Mouse (Mus musculus) left cerebral cortex, adult 18-20 months (tissue): ENCODE data around the gene Spata13. TPM values are rescaled to one million over a fixed set of nuclear protein-coding genes. Genes with fewer than 3 reads are reported as not detected.
A peak's percentile ranks its signal among the peaks of the same experiment; 100 is the strongest.

ENCODE experiments used
- DNase-seq, 2 experiments: peaks; one replicate each; pipeline ENCODE4 v3.0.0; 2021 to 2022; ENCODE audit warnings: low spot score in 2 of 2, mixed read lengths in 1 of 2
- total RNA-seq, 2 experiments: library from RNA; stranded (reverse); gene quantifications; 2 replicates each; pipeline ENCODE4 v1.2.3; 2021

The Spata13 gene
- total RNA-seq, 2 experiments from 2014 or later = 17.3 to 18.2 TPM

DNA sequence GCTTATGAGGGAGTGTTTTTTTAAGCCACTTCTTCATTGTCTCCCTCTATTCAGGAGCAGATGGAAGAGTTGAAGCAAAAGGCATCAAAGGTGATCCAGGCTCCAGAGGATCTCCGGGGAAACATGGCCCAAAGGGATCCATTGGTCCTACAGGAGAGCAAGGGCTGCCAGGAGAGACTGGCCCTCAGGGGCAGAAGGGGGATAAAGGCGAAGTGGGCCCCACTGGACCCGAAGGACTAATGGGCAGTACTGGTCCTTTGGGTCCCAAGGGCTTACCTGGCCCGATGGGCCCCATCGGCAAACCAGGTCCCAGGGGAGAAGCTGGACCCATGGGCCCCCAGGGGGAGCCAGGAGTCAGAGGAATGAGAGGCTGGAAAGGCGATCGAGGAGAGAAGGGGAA, 145.4 kb downstream of the Spata13 start:
- no peak for DNase-seq

DNA sequence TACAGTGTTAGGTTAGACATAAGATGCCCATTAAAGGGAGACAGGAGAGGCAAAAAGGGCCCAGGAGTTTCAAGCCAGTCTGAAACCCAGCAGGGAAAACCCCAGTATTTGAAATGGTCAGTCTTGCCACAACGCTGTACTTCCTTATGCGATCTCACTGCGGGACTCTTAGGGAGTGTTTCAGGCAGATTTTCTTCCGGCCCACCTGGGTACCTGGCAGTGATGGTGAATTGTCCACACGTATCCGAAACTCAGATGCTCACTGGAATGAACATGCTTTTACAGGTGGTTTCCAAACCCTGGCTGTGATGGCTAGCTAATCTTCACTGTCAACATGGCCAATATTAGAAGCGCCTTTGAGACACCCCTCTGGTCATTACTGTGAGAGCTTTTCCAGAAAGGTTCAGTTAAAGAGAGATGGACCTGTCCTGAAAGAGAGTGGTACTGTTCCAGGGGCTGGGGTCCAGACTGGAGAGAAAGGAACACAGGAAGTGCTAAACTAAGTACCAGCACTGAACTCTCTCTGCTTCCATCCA, 148.4 kb downstream of the Spata13 start:
- no peak for DNase-seq

DNA sequence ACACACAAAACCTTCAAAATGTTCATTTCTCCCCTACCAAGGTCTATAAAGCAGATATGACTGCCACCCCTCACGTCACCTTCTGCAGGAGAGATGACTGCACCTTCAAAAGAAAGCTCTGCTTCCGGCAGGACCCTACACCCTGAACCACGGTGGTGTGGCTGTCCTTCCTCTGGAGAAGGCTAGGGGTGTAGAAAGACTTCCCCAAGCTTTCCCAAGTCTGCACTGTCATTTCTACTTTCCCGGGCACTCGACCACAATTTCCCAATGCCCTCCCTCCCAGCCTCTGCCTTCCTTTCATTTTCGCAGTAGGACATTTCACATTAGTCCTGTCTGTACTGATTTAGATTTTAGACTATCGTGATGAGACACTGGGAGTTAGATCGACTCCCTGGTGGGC, 149.4 kb downstream of the Spata13 start:
- no peak for DNase-seq

DNA sequence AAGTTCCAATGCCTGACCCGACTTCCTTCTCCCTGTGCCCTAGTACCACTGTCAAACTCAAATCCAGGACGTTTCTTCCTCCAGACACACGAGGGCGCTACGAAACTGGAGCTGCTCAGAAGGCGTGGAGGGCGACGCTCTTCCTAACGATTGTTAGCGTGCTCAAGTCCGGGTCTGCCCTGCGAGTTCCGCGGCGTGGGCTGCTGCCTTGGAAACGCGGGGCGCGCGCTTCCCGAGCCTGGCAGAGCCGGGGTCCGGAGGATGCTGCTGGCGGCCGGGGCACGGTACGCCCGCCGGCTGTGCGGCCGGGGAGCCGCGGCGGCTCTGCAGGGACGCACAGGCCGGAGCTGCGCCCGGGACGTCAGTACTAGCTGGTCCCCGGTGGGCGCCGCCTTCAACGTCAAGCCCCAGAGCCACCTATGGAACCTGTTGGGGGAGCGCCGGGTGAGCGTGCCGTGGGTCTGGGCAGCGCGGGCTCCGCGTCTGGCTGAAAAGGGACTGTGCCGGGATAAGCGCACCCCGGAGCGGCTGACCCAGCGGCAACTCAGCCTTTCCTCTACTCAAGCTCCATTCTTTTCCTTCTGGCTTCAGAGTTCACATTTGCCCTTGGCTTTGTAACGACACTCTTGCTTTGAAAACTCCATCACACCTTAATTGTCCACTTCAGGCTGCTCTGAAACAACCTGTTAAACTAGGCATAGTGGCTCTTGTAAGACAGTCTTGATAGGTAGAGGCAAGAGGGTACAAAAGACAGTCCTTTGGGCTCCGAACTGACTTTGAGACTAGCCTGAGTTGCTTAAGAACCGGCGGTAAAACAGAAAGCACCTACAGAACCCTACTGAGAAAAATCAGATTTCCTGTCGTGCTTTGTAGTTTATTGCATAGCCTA, 150.9 kb downstream of the Spata13 start, which contains the start of gene Mipep:
TSS of gene Mipep (plus strand) at position 147 of the 889 bp plus-strand sequence.
- peak; percentile 87 to 92 for DNase-seq

DNA sequence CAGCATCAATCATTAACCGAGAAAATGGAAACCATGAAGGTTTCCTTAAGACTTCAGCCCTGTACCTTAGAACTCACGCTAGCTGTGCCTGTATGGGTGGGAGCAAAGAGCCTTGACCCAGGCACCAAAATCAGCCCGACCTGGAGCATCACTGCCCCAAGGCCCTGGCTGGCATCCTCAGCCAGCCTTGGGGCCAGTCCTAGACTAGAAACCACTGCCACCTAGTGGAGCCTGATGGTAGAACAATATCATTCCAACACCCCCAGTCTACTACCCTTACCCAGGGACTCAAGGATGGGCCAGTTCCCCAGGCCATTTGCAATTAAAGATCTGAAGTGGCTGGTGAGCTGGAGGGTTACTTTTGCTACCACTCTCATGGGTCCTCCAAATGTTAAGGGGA, 156.3 kb downstream of the Spata13 start:
- peak; percentile 37 to 72 for DNase-seq

DNA sequence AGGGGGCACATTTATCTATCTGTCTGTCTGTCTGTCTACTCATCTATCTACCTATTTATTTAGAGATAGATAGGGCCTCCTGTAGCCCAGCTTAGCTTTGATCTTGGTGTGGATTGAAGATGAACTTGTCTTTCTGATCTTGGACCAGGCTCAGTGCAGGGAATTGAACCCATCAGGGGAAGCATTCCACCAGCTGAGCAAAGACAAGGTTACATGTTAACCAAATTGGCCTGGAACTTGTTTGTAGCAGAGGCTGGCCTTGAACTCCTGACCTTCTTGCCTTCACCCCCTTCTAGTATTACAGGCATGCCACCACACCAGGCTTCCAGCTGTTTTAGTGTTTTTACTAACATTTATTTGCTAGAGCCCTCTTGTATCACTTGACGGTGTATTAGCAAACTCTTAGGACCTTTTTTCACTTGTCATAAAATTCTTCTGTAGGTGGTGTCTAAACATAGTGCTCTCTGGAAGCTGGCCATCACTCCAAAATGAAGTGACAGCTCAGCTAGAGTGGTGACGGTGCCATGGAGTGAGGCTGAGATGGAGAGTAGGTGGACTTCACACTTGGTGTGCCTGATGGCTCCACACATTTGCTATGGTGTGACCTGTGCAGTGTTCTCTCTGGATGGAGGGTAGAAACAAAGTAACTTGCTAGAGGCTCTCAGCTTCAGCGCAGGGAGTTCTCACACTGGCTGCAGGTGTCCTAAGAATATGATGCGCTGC, 163.0 kb downstream of the Spata13 start:
- peak in 1 of 2 experiments; percentile 12 for DNase-seq

DNA sequence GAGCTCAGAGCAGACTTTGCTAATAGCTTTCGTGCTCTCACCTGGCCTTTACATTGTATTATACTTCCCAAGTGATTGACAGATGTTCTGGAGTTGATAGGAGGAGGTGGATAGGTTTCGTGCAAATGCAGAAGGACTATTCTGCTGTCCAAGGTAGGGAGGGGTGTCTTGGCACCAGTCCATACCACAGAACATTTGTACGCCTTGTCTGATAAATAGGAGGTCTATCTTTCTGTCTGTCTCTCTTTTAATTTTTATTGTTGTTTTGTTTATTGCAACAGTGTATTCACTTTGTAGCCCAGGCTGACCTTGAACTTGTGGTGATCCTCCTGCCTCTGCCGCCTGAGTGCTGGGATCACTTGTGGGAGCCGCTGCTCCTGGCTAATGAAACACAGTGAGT, 163.8 kb downstream of the Spata13 start:
- no peak for DNase-seq

DNA sequence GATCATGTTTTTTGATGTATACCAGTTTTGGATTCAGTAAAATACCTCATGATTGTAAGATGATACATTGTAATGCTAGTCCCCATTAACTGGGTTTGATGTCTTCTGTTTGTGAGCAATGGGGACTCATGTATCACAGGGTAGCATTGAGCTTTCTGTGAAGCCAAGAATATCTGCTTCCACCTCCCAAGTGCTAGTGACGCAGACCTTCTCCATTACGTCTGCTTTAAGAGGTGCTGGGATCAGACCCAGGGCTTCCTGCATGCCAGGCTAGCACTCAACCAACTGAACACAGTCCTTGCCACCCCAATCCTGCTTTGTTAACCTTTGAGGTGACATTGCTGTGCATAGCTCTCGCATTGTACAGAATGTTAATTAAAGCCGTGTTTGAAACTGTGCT, 164.9 kb downstream of the Spata13 start:
- DNase-seq = no peak

DNA sequence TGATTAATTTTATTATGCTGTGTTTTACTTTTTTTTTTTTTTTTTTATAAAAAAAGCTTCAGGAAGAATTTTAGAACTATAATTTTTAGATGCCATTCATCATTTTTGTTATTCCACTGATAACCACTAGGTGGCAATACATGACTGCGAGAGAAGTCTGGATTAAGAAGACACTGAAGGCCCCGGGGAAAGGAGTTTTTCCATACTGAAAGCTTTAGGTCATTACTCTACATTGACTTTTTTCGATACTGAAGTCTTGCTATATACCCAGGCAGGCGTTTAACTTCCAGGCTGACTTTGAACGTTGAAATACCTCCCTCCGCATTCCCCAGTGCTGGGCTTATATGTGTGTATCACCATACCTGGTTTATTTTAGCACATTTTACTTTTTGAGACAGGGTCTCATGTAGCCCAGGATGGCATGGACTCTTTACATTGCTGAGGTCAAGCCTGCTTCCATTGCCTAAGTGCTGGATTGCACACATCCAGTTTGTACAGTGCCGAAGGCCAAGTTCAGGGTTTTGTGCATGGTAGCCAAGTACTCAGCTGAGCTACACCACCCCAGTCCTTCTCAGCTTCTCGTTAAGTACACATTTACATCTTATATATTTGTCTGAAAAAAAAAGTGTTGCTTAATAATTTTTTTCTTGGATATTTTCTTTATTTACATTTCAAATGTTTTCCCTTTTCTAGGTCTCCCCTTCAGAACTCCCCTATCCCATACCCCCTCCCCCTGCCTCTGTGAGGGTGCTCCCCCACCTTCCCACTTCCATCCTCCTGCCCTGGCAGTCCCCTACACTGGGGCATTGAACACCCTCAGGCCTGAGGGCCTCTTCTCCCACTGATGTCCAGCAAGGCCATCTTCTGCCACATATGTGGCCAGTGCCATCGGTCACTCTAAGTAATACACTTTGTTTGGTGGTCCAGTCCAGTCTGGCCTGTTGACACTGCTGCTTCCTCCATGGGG, 166.2 kb downstream of the Spata13 start:
- DNase-seq = no peak

DNA sequence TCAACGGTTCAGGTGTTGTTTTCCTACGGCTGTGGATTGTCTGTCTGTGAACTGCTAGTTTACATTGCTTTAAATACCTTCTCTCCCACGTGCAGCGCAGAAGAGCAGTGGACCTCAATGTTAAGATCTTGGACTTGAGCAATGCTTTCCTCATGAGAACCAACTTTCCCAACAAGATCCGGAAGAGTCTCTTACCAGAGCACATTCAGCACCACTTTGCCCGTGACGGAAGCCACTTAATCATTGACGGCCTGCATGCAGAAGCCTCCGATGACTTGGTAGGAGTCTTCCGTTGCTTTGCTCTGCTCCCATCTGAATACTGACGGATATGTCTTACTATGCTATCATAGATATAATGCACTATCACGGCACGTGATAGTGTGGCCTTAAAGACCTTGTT, 168.2 kb downstream of the Spata13 start:
- no peak for DNase-seq

DNA sequence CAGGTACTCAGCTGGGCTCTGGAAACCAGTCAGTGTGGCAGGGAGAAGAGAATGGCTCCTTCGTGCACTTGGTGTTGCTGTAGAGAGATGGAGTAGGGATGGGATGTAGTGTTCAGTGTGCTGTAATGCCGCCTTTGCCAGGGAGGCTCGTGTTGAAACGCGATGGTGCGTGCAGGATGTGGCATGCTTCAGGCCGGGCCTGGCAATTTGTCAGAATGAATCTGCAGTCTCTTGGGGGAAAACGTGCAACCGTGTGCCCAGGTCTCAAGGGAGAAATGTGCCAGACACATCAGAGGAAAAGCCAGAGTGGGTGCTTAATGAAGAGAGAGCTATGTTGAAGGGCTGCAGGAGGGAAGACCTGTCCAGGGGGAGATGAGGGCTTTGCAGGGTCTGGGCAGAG, 171.2 kb downstream of the Spata13 start:
- DNase-seq = no peak

DNA sequence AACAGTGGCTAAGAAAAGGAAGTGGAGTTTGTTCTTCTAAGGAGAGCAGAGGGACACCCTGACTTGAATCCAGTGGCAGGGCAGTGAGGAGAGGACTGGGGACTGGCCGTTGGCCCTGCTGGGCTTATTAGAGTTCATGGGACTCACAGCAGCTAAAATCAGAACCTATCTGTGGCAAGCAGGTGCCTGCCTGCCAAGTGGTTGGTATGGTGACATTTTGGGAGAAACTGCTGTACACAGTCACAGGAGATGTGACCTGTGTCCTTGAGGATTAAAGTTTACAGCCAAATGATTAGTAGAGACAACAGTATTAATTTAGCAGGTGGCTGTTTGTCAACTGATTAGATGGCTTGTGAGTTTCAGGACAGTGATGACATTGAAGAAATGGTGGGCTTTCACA, 172.1 kb downstream of the Spata13 start:
- DNase-seq = no peak

DNA sequence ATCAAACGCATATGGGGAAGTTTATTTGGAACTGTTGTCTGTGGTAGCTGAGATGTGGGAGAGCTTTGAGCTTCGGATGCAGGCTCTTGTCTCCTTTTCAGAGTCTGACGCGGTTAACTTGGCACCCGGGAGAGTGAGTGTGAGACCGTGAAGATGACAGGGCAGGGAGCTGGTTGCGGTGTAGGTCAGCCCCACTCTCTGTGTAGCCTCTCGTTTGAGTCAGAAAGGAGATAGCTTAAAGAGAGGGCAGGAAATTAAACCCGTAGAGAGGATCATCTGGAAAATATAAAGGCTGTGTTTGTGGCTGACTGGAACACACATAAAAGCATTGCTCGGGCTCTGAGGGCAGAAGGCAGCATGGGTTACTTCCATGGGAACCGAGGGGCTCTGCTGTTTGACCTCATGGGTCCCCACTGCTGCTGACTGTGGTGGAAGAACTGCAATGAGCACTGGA, 173.1 kb downstream of the Spata13 start:
- peak in 1 of 2 experiments; percentile 31 for DNase-seq

DNA sequence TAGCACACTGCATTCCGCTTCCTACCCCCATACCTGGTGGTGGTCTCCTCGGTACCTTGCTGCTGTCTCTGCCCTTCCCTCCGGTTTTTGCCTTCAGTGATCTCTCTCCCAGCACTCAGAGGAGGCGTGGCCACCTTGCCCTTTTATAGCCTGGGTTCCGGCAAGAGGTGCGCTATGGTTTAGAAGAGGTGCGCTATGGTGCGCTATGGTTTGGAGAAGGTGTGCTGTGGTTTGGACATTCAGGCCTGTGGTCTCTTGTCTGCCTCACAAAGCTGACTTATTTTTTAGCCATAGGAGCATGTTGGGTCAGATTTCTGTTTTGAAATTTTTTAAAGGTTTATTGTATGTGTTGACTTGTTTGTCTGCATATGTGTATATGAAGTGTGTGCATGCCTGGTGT, 176.1 kb downstream of the Spata13 start:
- no peak for DNase-seq

DNA sequence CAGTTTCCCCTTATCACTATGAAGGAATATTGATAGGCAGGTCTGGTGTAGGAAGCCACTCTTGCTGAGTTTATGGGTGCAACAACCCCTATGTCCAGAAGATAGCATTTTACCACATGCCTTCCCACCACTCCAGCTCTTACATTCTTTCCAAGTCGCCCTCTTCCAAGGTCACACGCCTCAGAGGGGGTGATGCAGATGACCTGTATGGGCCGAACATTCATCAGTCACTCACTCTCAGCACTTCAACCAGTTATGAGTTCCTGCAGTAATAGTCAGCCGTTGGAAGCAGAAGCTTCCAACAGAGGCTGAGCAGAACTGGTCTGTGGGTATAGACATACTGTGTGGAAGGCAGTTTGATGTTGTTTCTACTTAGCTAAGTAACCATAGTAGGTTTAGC, 177.7 kb downstream of the Spata13 start:
- no peak for DNase-seq

Other genes with a start within 250 kb of the Spata13 start
- gene C1qtnf9, start 134.1 kb downstream of the Spata13 start, total RNA-seq = under 1 TPM; 0.28 to 0.37 TPM
- 10 to 100 TPM; 25.9 TPM for gene Mipep, start 150.6 kb downstream of the Spata13 start, total RNA-seq